Mouse (Mus musculus) ES-E14 (cell line): ENCODE results near the gene Sbf2.

ENCODE experiments used
- CHD2 ChIP-seq: IDR thresholded peaks from 2 replicates; pipeline ENCODE4 v1.6.1; 2014; ENCODE audit warnings: mild to moderate bottlenecking, low read depth, low read length, inconsistent platforms
- HCFC1 ChIP-seq: IDR thresholded peaks from 2 replicates; pipeline ENCODE4 v1.6.1; 2012; ENCODE audit warnings: low read length, inconsistent platforms, borderline replicate concordance; ENCODE audit not compliant: insufficient read depth
- ZNF384 ChIP-seq: IDR thresholded peaks from 2 replicates; pipeline ENCODE4 v1.6.1; 2012; ENCODE audit warnings: low read depth, low read length, inconsistent platforms

GRCm38 (mm10) chr7:110325381-110326110 lies 289.2 kb downstream of the Sbf2 start:
- TF ChIP-seq HCFC1, result no peak
- TF ChIP-seq CHD2, result no peak
- no peak for TF ChIP-seq ZNF384
